Mouse (Mus musculus) forebrain, postnatal 0 days (tissue): ENCODE data around the gene Def6. TPM values are rescaled to one million over a fixed set of nuclear protein-coding genes. Genes with fewer than 3 reads are reported as not detected.

Source experiments
- ATAC-seq: fragments of 200-750 bp; cut with Nextera tagmentation; 2 replicates; pipeline ENCODE4 v1.8.0; 2017; ENCODE audit warnings: mild to moderate bottlenecking, moderate library complexity
- DNase-seq: peaks from one replicate; pipeline ENCODE4 v3.0.0-alpha.2; 2015
- H3K27ac ChIP-seq: fragments of 300-500 bp; sonication (generic); 2 replicates; pipeline ENCODE4 v1.5.1; 2014; ENCODE audit warnings: low read depth, mild to moderate bottlenecking, antibody characterized with exemption, low read length, moderate library complexity, mixed read lengths
- H3K27me3 ChIP-seq: fragments of 300-500 bp; sonication (generic); 2 replicates; pipeline ENCODE4 v1.6.1; 2014; ENCODE audit warnings: mild to moderate bottlenecking, low read length, mixed read lengths; ENCODE audit not compliant: insufficient read depth
- H3K36me3 ChIP-seq: fragments of 300-500 bp; sonication (generic); 2 replicates; pipeline ENCODE4 v1.6.1; 2014; ENCODE audit warnings: mild to moderate bottlenecking, moderate library complexity; ENCODE audit not compliant: insufficient read depth
- H3K4me1 ChIP-seq: fragments of 300-500 bp; sonication (generic); 2 replicates; pipeline ENCODE4 v1.6.1; 2014; ENCODE audit warnings: antibody characterized with exemption; ENCODE audit not compliant: insufficient read depth
- H3K4me2 ChIP-seq: fragments of 300-500 bp; sonication (generic); 2 replicates; pipeline ENCODE4 v1.6.1; 2014; ENCODE audit warnings: low read depth, mild to moderate bottlenecking, moderate library complexity
- H3K4me3 ChIP-seq: fragments of 300-500 bp; sonication (generic); 2 replicates; pipeline ENCODE4 v1.5.1; 2014; ENCODE audit warnings: low read depth, low read length, mixed read lengths
- H3K9ac ChIP-seq: fragments of 300-500 bp; sonication (generic); 2 replicates; pipeline ENCODE4 v1.6.1; 2014; ENCODE audit warnings: mild to moderate bottlenecking
- H3K9me3 ChIP-seq: fragments of 300-500 bp; sonication (generic); 2 replicates; pipeline ENCODE4 v1.6.1; 2016; ENCODE audit warnings: low read length
- CTCF ChIP-seq: sonication (generic); IDR thresholded peaks from 2 replicates; pipeline ENCODE4 v1.5.1; 2016; ENCODE audit warnings: antibody characterized with exemption, control low read depth, low read depth
- WGBS: fragments of 180-500 bp; shearing (Covaris S2); extraction: QIAGEN DNeasy Blood & Tissue Kit; methylation state at CpG from one replicate; pipeline ENCODE4 v1.1.7; 2014; 5-methylcytosine and 5-hydroxymethylcytosine counted together
- polyA plus RNA-seq: library from polyadenylated mRNA; unstranded; fragments of >200 nt; fragmentation: Nextera tagmentation; extraction: Ambion mirVana; gene quantifications from 2 replicates; pipeline ENCODE4 v1.2.1, GENCODE M21; 2015
- total RNA-seq: library from RNA; depleted of rRNA; stranded (reverse); fragments of >200 nt; gene quantifications from 2 replicates; pipeline ENCODE4 v1.2.3, GENCODE M21; 2014

The Def6 gene
- total and polyA plus RNA-seq, 2 experiments from 2014 or later = 6.8 to 8.5 TPM

DNA sequence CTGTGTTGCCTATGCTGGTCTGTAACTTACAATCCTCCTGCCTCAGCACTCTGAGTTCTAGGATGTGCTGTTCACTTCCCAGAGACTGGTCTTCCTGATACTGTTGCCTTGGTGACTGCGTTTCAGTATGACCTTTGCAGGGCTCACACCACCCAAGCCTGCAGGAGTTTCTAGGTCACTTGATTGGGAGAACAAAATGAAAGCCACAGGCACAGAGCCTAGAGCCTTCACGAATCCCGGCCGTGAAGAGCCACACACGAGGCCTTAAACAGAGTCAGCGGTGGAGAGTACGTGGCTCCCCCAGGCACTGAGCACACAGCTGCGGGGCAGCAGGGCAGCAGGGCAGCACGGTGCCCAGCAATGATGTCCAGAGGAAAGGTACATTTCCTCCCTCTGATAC lies 50.7 kb downstream of the Def6 start:
- H3K27ac ChIP-seq = no peak overlapping the region
- H3K27me3 ChIP-seq = no peaks in the 10 kb centered on the region
- ATAC-seq = no peak
- H3K36me3 ChIP-seq = no peaks in the 10 kb centered on the region
- no peak for DNase-seq
- no peak overlapping the region for H3K4me2 ChIP-seq
- no peaks in the 10 kb centered on the region for H3K4me1 ChIP-seq
- no peak for TF ChIP-seq CTCF
- H3K9ac ChIP-seq = no peak overlapping the region
- WGBS = 84% methylated on average over 9 of the region's 9 CpGs
- H3K4me3 ChIP-seq = no peak overlapping the region
- 0 out of 2 replicates have a peak, but pooled peaks cover 6% of the 10 kb centered on the region for H3K9me3 ChIP-seq

- no peak overlapping the region for H3K9ac ChIP-seq
- 83% methylated on average over 16 of the region's 16 CpGs for WGBS
- no peak overlapping the region for H3K4me3 ChIP-seq
- H3K4me2 ChIP-seq = no peak overlapping the region
- no peak for DNase-seq
- H3K4me1 ChIP-seq = no peaks in the 10 kb centered on the region
- no peaks in the 10 kb centered on the region for H3K27me3 ChIP-seq
- no peak for ATAC-seq
- no peak overlapping the region for H3K27ac ChIP-seq
- peak; percentile 52 for TF ChIP-seq CTCF
- no peaks in the 10 kb centered on the region for H3K36me3 ChIP-seq
- 0 out of 2 replicates have a peak, but pooled peaks cover 6% of the 10 kb centered on the region for H3K9me3 ChIP-seq
Measured at GRCm38 (mm10) chr17:28259890-28260542, 52.4 kb downstream of the Def6 start.

DNA sequence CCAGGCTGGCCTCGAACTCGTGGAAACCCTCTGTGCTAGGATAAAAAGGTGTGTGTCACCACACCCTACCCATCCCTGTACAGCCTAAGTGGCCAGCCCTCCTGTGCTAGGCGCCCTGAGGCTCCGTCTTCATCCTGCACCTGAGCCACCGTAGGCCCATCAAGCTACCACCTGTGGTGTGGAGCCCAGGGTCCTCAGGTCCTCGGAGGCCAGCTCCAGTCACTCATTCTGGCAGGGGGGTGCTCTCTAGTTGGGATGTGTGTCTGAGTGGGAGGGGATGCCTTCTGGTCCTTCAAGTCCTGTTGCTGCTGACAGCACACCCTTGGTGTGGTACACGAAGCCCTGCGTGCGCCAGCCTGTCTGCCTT lies 52.9 kb downstream of the Def6 start:
- Histone ChIP-seq H3K9me3 (0 out of 2 replicates have a peak, but pooled peaks cover 6% of the 10 kb centered on the region), H3K27me3 (no peaks in the 10 kb centered on the region), H3K4me3 (no peak overlapping the region), H3K9ac (no peak overlapping the region), H3K4me2 (no peak overlapping the region), H3K36me3 (no peaks in the 10 kb centered on the region), H3K4me1 (no peaks in the 10 kb centered on the region), H3K27ac (no peak overlapping the region)
- 89% methylated on average over 9 of the region's 9 CpGs for WGBS
- ATAC-seq (no peak), DNase-seq (no peak)
- TF ChIP-seq CTCF = no peak

GRCm38 (mm10) chr17:28261795-28262194 lies 54.2 kb downstream of the Def6 start:
- no peaks in the 10 kb centered on the region for H3K36me3 ChIP-seq
- H3K4me2 ChIP-seq = no peak overlapping the region
- H3K27me3 ChIP-seq = no peaks in the 10 kb centered on the region
- H3K4me3 ChIP-seq = no peak overlapping the region
- H3K9ac ChIP-seq = no peak overlapping the region
- no peak overlapping the region for H3K27ac ChIP-seq
- 0 out of 2 replicates have a peak, but pooled peaks cover 6% of the 10 kb centered on the region for H3K9me3 ChIP-seq
- WGBS = 84% methylated on average over 11 of the region's 11 CpGs
- DNase-seq (no peak), ATAC-seq (no peak)
- H3K4me1 ChIP-seq = no peaks in the 10 kb centered on the region
- no peak for TF ChIP-seq CTCF

GRCm38 (mm10) chr17:28263181-28263894 lies 55.8 kb downstream of the Def6 start:
- Histone ChIP-seq H3K27ac (no peak overlapping the region), H3K9ac (no peak overlapping the region), H3K27me3 (no peaks in the 10 kb centered on the region), H3K4me1 (no peaks in the 10 kb centered on the region), H3K4me2 (no peak overlapping the region), H3K36me3 (no peaks in the 10 kb centered on the region), H3K4me3 (no peak overlapping the region), H3K9me3 (0 out of 2 replicates have a peak, but pooled peaks cover 6% of the 10 kb centered on the region)
- DNase-seq (no peak), ATAC-seq (no peak)
- TF ChIP-seq CTCF = no peak
- WGBS = 73% methylated on average over 13 of the region's 13 CpGs

GRCm38 (mm10) chr17:28267251-28267650 lies 59.7 kb downstream of the Def6 start:
- no peak for TF ChIP-seq CTCF
- Histone ChIP-seq H3K4me3 (no peak overlapping the region), H3K36me3 (no peaks in the 10 kb centered on the region), H3K27me3 (no peaks in the 10 kb centered on the region), H3K27ac (no peak overlapping the region), H3K9me3 (no peaks in the 10 kb centered on the region), H3K4me1 (no peaks in the 10 kb centered on the region), H3K9ac (no peak overlapping the region), H3K4me2 (no peak overlapping the region)
- WGBS = 90% methylated on average over 5 of the region's 5 CpGs
- DNase-seq (no peak), ATAC-seq (no peak)

GRCm38 (mm10) chr17:28270165-28270564 lies 62.6 kb downstream of the Def6 start:
- DNase-seq (no peak), ATAC-seq (no peak)
- Histone ChIP-seq H3K4me2 (no peak overlapping the region), H3K9ac (no peak overlapping the region), H3K27ac (no peak overlapping the region), H3K9me3 (no peaks in the 10 kb centered on the region), H3K4me3 (no peak overlapping the region), H3K36me3 (no peaks in the 10 kb centered on the region), H3K4me1 (no peaks in the 10 kb centered on the region), H3K27me3 (no peaks in the 10 kb centered on the region)
- TF ChIP-seq CTCF = no peak
- WGBS = 83% methylated on average over 13 of the region's 13 CpGs
